In genomic region chr5:136051231-136052085, GRCm38 (mm10) we compare ENCODE assay signal across 9 mouse cellular contexts. TPM values are rescaled to one million over a fixed set of nuclear protein-coding genes. Genes with fewer than 3 reads are reported as not detected.
DNase-seq lines count a peak whose midpoint lies in the region; ATAC-seq and TF ChIP-seq lines count a peak whose summit lies in the region.
"Had no signal": no experiment of that assay in that cellular context is flagged by ENCODE, and none has a peak within 500 bp of the region (broad histone marks: within the 10 kb centered on the region; RNA-seq: fewer than 3 reads in every experiment).

No protein-coding gene starts in this region.

- H3K9me3 ChIP-seq in E14TG2a.4 (ENCODE audit: low read length): peaks cover 5% of the 10 kb centered on the region
- H3K9me3 ChIP-seq in forebrain, embryonic 13.5 days (replicated peaks): no peaks in the 10 kb centered on the region
- no peaks in the 10 kb centered on the region for H3K9me3 ChIP-seq in hindbrain, embryonic 14.5 days (ENCODE audit: control insufficient read depth, low read length)
- H3K9me3 ChIP-seq in limb, embryonic 15.5 days: no peaks in the 10 kb centered on the region

- WGBS in forebrain, embryonic 13.5 days: 4% methylated on average over 10 of the region's 10 CpGs
- WGBS in hindbrain, embryonic 14.5 days: 8% methylated on average over 10 of the region's 10 CpGs
- 19% methylated on average over 10 of the region's 10 CpGs for WGBS in limb, embryonic 15.5 days

- H3K27ac ChIP-seq in forebrain, embryonic 13.5 days: peak overlapping the region; percentile 40; the same call in 1 of the 2 replicates
- peak overlapping the region; percentile 48; the same call in 1 of the 2 replicates for H3K27ac ChIP-seq in hindbrain, embryonic 14.5 days
- H3K27ac ChIP-seq in limb, embryonic 15.5 days: peak overlapping the region; percentile 66

- no peak overlapping the region for H3K9ac ChIP-seq in forebrain, embryonic 13.5 days
- H3K9ac ChIP-seq in hindbrain, embryonic 14.5 days: no peak overlapping the region
- no peak overlapping the region for H3K9ac ChIP-seq in limb, embryonic 15.5 days

- TF ChIP-seq CTCF in E14TG2a.4 (conservative IDR thresholded peaks at IDR 0.05; ENCODE audit: low read length): no peak

- no peaks in the 10 kb centered on the region for H3K36me3 ChIP-seq in E14TG2a.4 (ENCODE audit: insufficient read depth, low read length)
- no peaks in the 10 kb centered on the region for H3K36me3 ChIP-seq in forebrain, embryonic 13.5 days (ENCODE audit: poor library complexity, severe bottlenecking)
- H3K36me3 ChIP-seq in hindbrain, embryonic 14.5 days (replicated peaks; ENCODE audit: control insufficient read depth, insufficient read depth): no peaks in the 10 kb centered on the region
- H3K36me3 ChIP-seq in limb, embryonic 15.5 days: no peaks in the 10 kb centered on the region

- peak; percentile 42 for DNase-seq in ZHBTc4 (ENCODE audit: low read depth, low spot score)
- peak; percentile 69 for DNase-seq in hindbrain, embryonic 14.5 days (ENCODE audit: low spot score)
- peak; percentile 41 for DNase-seq in ovary, postnatal 36 days (ENCODE audit: low spot score)
- DNase-seq in spleen, postnatal 36 days (ENCODE audit: low spot score in 2 of 2): no peak
- DNase-seq in c-Kit-positive CD71-positive TER-119-positive erythroid progenitor cells, embryonic 14.5 days (ENCODE audit: low spot score): no peak

- H3K4me3 ChIP-seq in E14TG2a.4 (replicated peaks; ENCODE audit: low read length): peak overlapping the region; percentile 32
- H3K4me3 ChIP-seq in forebrain, embryonic 13.5 days: no peak overlapping the region
- H3K4me3 ChIP-seq in hindbrain, embryonic 14.5 days (replicated peaks; ENCODE audit: low read length): no peak overlapping the region
- no peak overlapping the region for H3K4me3 ChIP-seq in limb, embryonic 15.5 days

- ATAC-seq in forebrain, embryonic 13.5 days: peak; percentile 50; the same call in 1 of the 2 replicates
- peak; percentile 77 for ATAC-seq in hindbrain, embryonic 14.5 days (ENCODE audit: low FRiP score)
- peak; percentile 37; the same call in 1 of the 2 replicates for ATAC-seq in limb, embryonic 15.5 days (ENCODE audit: insufficient number of reproducible peaks, low FRiP score, low TSS enrichment, low read depth)

- no peak overlapping the region for H3K4me2 ChIP-seq in forebrain, embryonic 13.5 days
- H3K4me2 ChIP-seq in hindbrain, embryonic 14.5 days (replicated peaks): no peak overlapping the region
- no peak overlapping the region for H3K4me2 ChIP-seq in limb, embryonic 15.5 days

- peaks cover 65% of the 10 kb centered on the region for H3K4me1 ChIP-seq in E14TG2a.4 (replicated peaks; ENCODE audit: low read depth, low read length)
- peaks cover 11% of the 10 kb centered on the region for H3K4me1 ChIP-seq in forebrain, embryonic 13.5 days
- H3K4me1 ChIP-seq in hindbrain, embryonic 14.5 days (replicated peaks; ENCODE audit: control insufficient read depth, insufficient read depth, low read length): 0 out of 2 replicates have a peak, but pooled peaks cover 5% of the 10 kb centered on the region
- H3K4me1 ChIP-seq in limb, embryonic 15.5 days: peaks cover 12% of the 10 kb centered on the region

- H3K27me3 ChIP-seq in E14TG2a.4 (ENCODE audit: insufficient read depth, low read length): no peaks in the 10 kb centered on the region
- H3K27me3 ChIP-seq in forebrain, embryonic 13.5 days: no peaks in the 10 kb centered on the region
- H3K27me3 ChIP-seq in hindbrain, embryonic 14.5 days (ENCODE audit: control insufficient read depth, insufficient read depth, low read length): no peaks in the 10 kb centered on the region
- no peaks in the 10 kb centered on the region for H3K27me3 ChIP-seq in limb, embryonic 15.5 days

RNA-seq across cellular contexts. Expression of gene Upk3bl, which starts 2.8 kb away (rescaled TPM):
- not detected in 2 replicates for polyA plus RNA-seq in forebrain, embryonic 13.5 days (2015; fragmentation: Nextera tagmentation; extraction: Ambion mirVana)
- polyA plus RNA-seq in hindbrain, embryonic 14.5 days (2014; fragmentation: Nextera tagmentation; extraction: Ambion mirVana): not detected in 2 replicates
- 58.9 and 59.3 TPM in 2 replicates for polyA plus RNA-seq in limb, embryonic 15.5 days (2015; fragmentation: Nextera tagmentation; extraction: Ambion mirVana)

RNA-seq across cellular contexts. Expression of gene Upk3b, which starts 13.2 kb away (rescaled TPM):
- not detected in 2 replicates for polyA plus RNA-seq in forebrain, embryonic 13.5 days (2015; fragmentation: Nextera tagmentation; extraction: Ambion mirVana)
- polyA plus RNA-seq in hindbrain, embryonic 14.5 days (2014; fragmentation: Nextera tagmentation; extraction: Ambion mirVana): not detected in 2 replicates
- 9.1 and 10.9 TPM in 2 replicates for polyA plus RNA-seq in limb, embryonic 15.5 days (2015; fragmentation: Nextera tagmentation; extraction: Ambion mirVana)
- polyA plus RNA-seq: cerebellum, adult 2 months had no signal

RNA-seq across cellular contexts. Expression of gene Rasa4, which starts 32.3 kb away (rescaled TPM):
- 5.1 and 7.8 TPM in 2 replicates for polyA plus RNA-seq in forebrain, embryonic 13.5 days (2015; fragmentation: Nextera tagmentation; extraction: Ambion mirVana)
- polyA plus RNA-seq in hindbrain, embryonic 14.5 days (2014; fragmentation: Nextera tagmentation; extraction: Ambion mirVana): 13.6 and 15.0 TPM in 2 replicates
- 12.1 and 13.6 TPM in 2 replicates for polyA plus RNA-seq in limb, embryonic 15.5 days (2015; fragmentation: Nextera tagmentation; extraction: Ambion mirVana)

RNA-seq across cellular contexts. Expression of gene Dtx2, which starts 56.9 kb away (rescaled TPM):
- polyA plus RNA-seq in forebrain, embryonic 13.5 days (2015; fragmentation: Nextera tagmentation; extraction: Ambion mirVana): 25.5 and 27.2 TPM in 2 replicates
- 23.1 and 24.2 TPM in 2 replicates for polyA plus RNA-seq in hindbrain, embryonic 14.5 days (2014; fragmentation: Nextera tagmentation; extraction: Ambion mirVana)
- polyA plus RNA-seq in limb, embryonic 15.5 days (2015; fragmentation: Nextera tagmentation; extraction: Ambion mirVana): 35.5 and 36.2 TPM in 2 replicates

Comparison
In these comparisons a context has a peak if more than half of its experiments do, and no peak if none do; other contexts are left out.
1. DNase-seq: peak in ZHBTc4 (single experiment), hindbrain, embryonic 14.5 days (single experiment) and ovary, postnatal 36 days (single experiment); none in spleen, postnatal 36 days (0 of 2) and c-Kit-positive CD71-positive TER-119-positive erythroid progenitor cells, embryonic 14.5 days (single experiment).
2. RNA of gene Upk3bl, which starts 2.8 kb away (polyA plus RNA-seq): 58.9 to 59.3 TPM in limb, embryonic 15.5 days; not detected in hindbrain, embryonic 14.5 days and not detected in forebrain, embryonic 13.5 days; every median in the first group is over 10 times any median in the second.
3. RNA of gene Upk3b, which starts 13.2 kb away (polyA plus RNA-seq): 9.1 to 10.9 TPM in limb, embryonic 15.5 days; not detected in forebrain, embryonic 13.5 days and not detected in hindbrain, embryonic 14.5 days; every median in the first group is over 10 times any median in the second.
4. Peak in every context shown above with its lines, with median percentiles within 50 percentile points of each other: ATAC-seq and H3K27ac ChIP-seq.